Mouse (Mus musculus) liver, adult (tissue): ENCODE results near the gene Gmps.
A peak's percentile ranks its signal among the peaks of the same experiment; 100 is the strongest.

Experiments
- GATA4 ChIP-seq: IDR thresholded peaks from 2 replicates; pipeline ENCODE4 v1.6.1; 2014; ENCODE audit warnings: mild to moderate bottlenecking, low read length; ENCODE audit not compliant: insufficient replicate concordance

Gmps gene

GRCm38 (mm10) chr3:63975955-63976908, at the start of gene Gmps:
Gene Gmps, plus strand, starts transcription at chr3:63976106.
- TF ChIP-seq GATA4: peak; percentile 98; the same call in 1 of the 2 replicates

DNA sequence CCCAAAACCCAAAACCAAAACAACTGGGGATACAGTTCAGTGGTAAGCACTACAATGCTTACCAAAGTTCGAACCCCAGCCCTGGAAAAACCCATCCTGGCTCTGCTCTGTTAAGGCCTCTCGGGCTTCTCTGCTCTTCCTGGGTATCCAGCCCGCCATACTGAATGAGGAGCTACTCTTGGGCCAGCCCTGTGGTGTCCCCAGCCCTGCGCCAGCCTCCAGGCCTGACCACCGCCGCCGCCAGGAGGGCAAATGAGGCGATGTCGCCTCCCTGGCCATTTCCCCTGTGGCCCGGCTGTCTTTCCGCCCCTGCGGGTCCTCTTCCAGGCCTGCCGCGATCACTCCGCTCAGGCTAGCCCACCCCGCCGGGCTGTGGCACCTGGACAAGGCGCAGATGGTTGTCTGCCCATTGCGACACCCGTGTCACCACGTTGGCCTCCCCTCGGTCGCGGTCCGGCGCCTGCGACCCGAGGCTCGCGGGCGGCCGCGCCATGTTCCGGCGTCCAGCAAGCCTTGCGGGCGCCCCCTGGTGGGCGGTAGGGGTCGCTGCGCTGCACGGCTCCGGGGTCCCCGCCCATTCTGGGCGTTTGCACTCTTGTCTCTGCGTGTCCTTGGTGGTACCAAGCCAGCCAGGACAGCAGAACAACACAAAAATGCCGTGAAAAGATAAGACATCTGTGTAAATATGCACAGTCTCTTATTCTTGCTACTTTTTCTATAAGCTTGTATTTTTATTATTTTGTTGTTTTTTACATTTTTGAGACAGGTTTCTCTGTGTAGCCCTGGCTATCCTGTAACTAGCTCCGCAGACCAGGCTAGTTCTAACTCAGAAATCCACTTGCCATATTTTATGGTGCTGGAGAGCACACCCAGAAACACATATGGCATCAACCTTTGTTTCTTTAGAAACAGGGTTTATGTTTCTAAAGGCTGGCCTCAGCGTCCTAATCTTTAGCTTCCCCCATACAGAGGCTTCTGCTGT, 46.7 kb upstream of the Gmps start, which contains the start of gene E130311K13Rik:
Gene E130311K13Rik (minus strand): TSS at position 595 of the 982 bp plus-strand sequence.
- TF ChIP-seq GATA4: no peak

DNA sequence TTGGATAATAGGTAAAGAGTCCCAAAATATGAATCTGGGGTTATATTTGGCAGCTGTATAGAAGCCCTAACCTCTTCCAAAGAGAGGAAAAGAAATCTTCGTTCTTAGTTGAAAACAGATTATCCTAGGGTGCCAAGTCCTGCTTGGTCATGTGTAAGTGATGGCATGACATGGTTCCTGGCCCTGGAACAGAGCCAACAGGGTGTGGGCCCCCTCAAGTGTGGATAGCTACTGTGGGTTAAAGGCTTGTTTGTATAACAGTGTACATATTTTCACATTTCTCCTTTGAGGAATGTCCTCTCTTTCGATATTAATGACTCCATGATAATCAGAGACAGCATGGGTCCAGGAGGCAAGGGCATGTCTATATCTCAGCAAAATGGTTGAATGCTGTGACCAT, 37.0 kb upstream of the Gmps start:
- TF ChIP-seq GATA4: no peak

DNA sequence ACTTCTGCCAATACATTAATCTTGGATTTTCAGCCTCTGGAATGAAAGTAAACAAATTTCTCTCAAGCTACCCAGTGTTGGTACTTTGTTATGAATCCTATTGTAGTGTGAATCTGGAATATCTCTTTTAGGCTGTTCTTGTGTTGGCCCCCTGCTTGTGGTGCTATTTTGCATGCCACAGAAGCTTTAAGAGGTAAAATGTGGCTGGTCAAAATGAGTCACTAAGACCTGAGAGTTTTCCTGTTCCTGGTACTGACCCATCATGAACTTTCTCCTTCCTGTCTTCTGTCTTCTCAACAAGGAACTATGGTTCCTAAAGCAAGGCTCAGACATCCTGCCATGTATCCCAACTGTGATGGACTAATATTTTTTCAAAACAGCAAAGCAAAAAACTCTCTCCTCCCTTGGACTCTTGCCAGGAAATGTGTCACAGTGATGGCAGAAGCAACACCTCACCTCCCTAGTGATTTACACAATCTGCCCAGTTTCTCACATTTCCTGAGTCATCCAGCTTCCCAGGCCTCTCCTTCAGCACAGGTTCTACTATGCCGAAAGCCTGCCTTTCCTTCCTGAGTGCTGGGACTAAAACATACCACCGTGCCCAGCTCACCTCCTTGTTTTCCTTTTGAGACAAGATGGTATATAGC, 34.6 kb upstream of the Gmps start:
- TF ChIP-seq GATA4: no peak

- no peak for TF ChIP-seq GATA4
Observed at GRCm38 (mm10) chr3:63949837-63950236, 26.1 kb upstream of the Gmps start.

DNA sequence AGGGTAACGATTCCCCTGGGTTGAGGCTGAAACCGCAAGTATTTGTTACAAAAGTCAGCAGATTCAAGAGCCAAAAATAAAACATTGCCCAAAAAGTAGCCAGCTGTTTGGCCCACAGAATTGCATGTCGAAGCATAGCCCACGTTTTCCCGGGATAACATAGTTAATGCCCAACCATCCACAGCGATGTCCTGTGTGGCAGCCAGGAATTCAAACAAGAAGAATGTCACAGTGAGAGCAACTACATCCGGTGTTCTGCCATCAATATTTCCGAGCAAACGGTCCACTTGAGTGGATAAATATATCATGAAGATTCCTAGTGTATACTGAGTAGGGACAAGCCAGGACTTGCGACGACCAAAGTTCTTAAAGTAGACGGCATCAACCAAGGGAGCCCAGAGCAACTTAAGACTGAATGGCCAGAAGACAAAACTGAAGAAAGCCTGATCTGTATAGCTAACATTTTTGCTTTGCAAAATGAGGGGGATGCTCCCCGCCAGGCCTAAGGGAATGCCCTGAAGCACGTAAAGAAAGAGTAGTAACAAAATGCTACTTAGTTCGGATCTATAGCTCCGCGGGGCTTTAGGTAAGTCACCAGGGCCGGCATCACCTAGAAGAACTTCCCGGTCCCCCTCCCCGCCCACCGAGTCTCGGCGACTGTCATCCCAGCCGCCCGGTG, 12.3 kb upstream of the Gmps start:
- TF ChIP-seq GATA4: no peak

GRCm38 (mm10) chr3:63964100-63964921, 11.6 kb upstream of the Gmps start, which contains the start of gene Slc33a1:
Gene Slc33a1, minus strand, starts transcription at chr3:63964768.
- TF ChIP-seq GATA4: peak; percentile 44; the same call in 1 of the 2 replicates

- TF ChIP-seq GATA4: no peak
Observed at GRCm38 (mm10) chr3:63964922-63965249, 11.0 kb upstream of the Gmps start.

GRCm38 (mm10) chr3:63965929-63966328, 10.0 kb upstream of the Gmps start:
- no peak for TF ChIP-seq GATA4

GRCm38 (mm10) chr3:63977895-63978294, 2.0 kb downstream of the Gmps start:
- TF ChIP-seq GATA4: no peak

DNA sequence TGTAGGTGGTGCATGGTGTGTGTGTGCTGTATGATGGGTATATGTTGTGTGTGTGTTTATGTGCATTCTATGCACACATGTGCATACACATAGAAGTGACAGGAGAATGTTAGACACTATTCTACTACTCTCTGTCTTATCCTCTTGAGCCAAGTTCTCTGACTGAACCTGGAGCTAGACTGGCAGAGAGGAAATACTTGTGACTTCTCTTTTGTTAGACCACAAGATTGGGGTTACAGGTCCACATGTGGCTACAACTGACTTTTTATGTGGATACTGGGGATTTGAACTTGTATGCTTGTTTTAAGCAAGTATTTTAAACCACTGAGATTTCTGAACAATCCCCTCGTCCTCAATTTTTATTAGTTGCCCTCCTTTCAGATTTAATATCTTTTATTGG, 10.8 kb downstream of the Gmps start:
- no peak for TF ChIP-seq GATA4

- no peak for TF ChIP-seq GATA4
Observed at GRCm38 (mm10) chr3:63988722-63989440, 13.0 kb downstream of the Gmps start.

- no peak for TF ChIP-seq GATA4
Observed at GRCm38 (mm10) chr3:64021436-64021835, 45.5 kb downstream of the Gmps start.

DNA sequence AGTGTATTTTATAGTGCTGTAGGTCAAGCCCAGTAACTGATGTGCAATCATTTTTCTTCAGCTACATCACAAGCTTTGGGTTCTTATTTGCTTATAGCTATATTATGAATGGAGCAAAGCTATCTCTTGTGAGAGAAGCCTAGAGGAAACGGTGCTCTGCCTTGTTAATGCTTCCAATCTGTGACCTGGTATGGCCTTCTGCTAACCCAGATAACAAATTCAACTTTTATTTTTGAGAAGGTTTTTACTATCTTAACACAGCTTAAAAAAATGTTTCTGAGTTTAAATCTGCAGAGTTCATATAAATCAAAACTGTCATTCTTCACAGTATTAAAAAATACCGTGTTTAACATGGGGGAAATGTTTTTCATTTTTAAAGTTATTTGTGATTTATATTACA, 46.0 kb downstream of the Gmps start:
- no peak for TF ChIP-seq GATA4
